Mouse (Mus musculus) layer of hippocampus, adult 8-10 months (tissue): ENCODE measurements around the gene Arhgef33. TPM values are rescaled to one million over a fixed set of nuclear protein-coding genes. Genes with fewer than 3 reads are reported as not detected.
"Not testable (repeated sequence)": the region's sequence is repeated elsewhere in the genome, so short reads cannot be mapped to it uniquely, and the experiment has no call there.

Experiments used
- DNase-seq, 2 experiments: peaks; one replicate each; pipeline ENCODE4 v3.0.0; 2022; ENCODE audit warnings: low spot score in 2 of 2
- total RNA-seq, 4 experiments: library from RNA; stranded (reverse); gene quantifications; 2 replicates each; pipeline ENCODE4 v1.2.4; 2022

The Arhgef33 gene
- total RNA-seq = 1 to 10 TPM; 2.4 to 4.1 (median 2.8) TPM

DNA sequence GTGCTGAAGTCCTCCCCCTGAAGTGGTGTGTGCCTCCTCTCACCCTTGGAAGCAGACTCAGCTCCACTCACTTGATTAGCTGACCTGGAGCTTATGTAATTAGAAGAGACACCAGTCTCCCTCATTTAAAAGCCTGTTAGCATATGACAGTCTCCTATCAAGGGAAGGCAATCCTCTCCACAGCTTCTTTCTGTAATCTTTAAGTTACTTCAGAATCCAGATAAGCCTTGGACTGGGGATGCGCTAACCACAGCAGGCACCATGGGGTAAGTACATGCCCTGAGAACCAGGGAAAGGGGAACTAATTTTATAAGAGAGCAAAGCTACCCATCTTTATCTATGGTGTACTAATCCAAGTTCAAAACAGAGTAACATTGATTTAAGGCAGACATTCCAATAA lies at the start of gene Arhgef33:
Gene Arhgef33 (plus strand): TSS at position 157 of the 400 bp plus-strand sequence.
- DNase-seq = no peak

DNA sequence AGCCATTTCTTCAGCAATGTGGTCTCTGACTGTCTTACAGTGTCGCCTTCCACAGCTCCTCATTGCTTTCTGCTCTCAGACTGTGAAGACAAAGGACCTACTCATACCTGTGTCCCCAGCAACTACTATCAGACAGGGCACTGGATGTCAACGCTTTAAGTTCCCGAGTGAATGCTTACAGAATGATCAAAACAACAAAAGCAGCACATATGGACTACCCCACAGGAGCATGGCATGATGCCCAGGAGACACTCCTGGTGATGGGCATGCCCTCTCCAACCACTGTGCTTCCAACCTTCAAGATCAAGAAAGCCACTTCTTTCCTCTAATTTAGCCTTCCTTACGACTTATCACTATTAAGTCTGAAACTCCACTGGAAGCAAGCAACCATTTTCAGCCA lies 40.1 kb upstream of the Arhgef33 start:
- no peak for DNase-seq

DNA sequence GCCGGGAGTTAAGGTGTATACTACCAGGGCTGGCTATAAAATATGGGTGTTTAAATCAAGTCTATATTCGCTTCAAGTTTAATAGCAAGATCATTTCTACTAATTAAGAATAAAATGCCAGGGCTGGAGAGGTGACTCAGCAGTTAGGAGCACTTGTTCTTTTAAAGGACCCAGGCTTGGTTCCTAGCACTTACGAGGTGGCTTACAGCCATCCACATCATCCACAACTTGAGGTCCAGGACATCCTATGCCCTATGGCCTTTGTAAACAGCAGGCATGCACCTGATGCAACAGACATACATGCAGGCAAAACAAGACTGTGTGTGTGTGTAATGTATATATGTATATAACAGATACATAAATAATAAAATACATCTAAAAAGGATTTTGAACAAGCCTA lies 39.1 kb upstream of the Arhgef33 start:
- DNase-seq = no peak

DNA sequence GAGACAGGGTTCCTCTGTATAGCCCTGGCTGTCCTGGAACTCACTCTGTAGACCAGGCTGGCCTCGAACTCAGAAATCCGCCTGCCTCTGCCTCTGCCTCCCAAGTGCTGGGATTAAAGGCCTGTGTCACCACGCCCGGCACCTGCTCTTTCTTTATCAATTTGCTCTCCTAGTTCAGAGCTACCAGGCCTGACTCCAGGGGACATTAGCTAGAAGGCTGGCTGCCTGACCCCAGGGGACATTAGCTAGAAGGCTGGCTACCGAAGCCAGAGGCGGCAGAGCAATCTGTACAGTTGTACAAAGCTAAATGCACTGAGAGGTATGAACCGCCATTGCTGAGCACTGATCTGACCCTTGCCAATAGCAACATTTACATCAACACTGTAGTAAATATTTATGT lies 36.6 kb upstream of the Arhgef33 start:
- DNase-seq = not testable (repeated sequence)

DNA sequence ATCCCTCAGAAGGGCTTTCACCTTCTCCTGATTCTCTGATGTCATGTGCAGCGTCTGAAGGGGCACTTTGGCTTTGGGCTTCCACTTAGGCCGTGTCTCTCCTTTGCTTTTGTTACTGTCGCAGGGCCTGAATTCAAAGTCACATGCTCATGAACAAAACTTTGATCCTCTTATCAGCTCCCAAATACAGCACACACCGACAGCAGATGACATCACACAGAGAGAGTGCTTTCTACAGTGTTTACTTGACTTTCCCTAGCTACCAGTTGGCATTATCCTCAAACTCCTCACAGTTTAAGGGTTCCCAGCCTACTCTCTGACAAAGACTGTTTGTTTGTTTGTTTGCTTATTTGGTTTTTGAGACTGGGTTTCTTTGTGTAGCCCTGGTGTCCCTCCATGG lies 29.0 kb upstream of the Arhgef33 start:
- no peak for DNase-seq

DNA sequence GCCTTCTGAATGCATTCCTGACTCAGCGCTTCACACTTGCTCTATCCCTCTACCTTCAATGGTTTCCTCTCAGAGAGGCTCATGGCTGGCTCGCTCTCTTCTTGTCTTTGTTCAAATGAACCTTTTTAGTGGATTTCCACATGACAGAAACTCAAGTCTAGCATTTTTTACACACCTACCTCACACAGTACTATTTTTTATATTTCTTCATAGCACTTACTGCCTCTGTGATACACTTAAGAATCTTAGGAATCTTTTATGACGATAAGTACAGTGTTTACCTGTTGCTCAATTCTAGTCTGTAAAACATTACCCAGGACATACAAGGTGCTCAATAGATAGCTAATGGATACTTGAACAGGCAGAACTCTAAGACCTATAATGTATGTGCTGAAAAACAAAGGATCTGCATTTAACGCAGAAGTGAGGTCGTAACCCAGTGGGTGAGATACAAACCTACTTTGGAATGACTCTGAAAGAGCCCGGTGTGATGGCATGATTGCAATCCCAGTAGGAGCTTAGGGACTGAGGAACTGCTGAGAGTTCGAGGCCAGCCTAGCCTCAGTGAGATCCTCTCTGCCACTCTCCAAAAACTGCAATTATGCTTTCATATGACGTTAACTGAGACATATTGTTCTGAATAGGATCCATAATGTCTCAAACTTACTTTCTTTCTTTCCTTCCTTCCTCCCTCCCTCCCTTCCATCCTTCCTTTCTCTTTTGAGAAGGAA lies 27.7 kb upstream of the Arhgef33 start:
- DNase-seq = no peak

DNA sequence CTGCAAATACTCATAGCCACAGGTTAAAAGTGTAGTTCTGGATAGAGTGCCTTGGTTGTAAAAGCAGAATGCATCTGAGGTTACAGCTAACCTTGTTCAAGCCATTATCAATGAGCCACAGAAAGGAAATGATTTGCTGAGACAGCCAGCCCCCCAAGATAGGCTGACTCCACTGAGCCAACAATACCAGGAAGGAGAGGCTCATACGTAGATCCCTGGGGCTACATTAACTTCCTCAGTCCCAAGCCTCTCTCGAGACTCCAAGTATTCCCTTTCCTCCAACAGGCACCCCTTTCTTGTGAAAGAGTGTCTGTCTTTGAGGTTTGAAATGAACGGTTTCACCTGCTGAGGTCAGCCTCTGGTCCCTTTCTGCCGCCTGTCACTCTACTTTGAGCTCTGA lies 22.8 kb upstream of the Arhgef33 start:
- no peak for DNase-seq

DNA sequence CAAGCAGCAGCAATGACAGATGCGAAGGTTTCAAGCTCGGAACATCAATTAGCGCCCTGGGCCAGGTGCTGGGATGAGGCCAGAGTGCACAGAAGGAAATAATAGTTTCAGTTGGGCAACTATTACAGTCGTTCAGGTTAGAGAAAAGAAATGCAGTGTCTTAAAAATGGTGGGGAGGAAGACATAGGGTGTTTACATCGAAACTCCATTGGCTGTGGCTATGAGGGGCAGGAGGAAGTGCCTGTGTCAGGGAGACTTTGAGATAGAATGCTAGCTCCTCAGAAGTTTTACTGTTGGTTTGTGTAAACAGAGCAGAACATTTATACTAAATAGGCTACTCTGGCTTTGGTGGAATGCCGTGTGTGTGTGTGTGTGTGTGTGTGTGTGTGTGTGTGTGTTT lies 19.2 kb upstream of the Arhgef33 start:
- no peak for DNase-seq

DNA sequence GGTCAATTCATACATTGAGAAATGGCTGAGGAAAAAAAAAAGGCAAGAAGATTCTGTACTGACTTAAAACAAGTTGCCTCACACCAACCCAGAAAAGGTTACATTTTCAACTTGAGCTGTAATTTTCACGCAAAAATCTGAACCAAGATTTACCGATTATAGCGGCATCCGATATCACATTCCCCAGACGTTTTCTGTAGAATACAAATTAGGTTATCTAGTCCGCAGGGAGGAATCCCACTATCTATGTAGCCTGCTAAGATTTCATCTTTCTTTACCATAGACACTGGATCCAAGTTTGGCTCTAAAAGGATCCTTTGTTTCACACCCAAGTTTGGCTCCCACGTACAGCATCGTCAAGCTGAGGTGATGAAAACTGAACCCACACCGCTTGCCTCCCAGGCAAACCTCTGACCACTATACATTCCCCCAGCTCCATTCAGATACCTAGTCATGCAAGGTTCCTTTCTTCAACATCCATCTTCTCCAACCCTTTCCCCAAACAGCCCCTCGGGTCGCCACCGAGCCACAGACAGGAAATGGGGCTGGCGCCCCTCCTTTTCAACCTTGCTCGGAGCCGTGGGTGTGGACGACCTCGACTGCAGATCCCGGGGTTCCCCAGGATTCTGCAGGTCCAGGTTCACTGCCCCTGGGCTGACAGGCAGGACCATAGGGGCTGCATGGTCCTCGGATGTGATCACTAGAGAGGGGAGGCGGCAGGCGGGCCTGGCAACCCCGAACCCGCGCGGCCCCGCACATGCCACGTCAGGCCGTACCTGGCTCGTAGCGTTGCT lies 17.7 kb upstream of the Arhgef33 start:
- no peak for DNase-seq

DNA sequence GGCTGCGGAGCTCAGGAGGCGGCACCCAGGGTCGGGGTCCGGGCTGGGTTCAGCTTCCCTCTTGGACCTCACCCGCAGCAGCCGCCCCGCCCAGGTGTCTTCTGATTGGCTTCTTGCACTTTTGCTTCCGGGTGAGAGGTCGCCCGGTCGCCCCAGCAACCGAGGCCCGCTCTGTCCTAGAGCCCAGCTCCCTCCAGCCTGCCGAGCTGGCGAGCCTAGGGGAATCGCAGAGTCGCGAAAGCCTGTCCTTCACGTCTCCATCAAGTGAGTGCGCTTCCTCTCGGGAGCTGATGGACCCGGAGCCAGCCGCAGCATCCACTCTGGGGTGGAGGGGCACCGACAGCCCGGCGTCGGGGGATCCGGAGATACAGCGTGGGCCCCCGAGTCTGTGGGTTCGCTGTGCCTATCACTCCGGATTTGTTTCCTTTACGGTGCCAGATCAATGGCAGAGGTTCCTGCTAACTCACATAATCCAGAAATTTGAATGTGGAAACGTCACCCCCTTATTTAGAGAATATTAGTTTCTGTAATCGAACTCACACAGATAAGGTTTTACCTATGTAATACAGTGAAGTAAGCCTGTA lies 17.0 kb upstream of the Arhgef33 start, which contains the start of the genes Morn2 and Dhx57:
Gene Morn2 (plus strand): TSS at position 130 of the 584 bp plus-strand sequence.
Gene Dhx57 (minus strand): TSS at position 403 of the 584 bp plus-strand sequence.
- DNase-seq = peak; percentile 94 to 97

DNA sequence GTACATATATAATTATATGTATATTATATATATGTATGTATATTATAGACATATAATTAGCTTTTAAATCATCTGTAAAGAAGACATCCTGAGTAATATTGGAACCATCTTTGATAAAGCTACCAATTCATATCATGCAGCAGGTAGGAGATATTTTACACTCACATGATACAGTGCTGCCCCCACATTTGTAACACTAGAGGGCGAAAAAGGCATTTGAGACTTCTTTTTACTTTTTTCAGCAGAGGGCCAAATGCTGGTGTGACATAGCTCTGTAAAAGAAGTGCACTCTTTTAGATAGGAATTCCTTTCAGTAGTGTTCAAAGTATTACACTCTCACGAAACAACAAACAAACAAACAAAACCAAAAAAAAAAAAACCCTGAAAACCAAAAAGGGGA lies 16.1 kb upstream of the Arhgef33 start:
- DNase-seq = peak in 1 of 2 experiments; percentile 32

DNA sequence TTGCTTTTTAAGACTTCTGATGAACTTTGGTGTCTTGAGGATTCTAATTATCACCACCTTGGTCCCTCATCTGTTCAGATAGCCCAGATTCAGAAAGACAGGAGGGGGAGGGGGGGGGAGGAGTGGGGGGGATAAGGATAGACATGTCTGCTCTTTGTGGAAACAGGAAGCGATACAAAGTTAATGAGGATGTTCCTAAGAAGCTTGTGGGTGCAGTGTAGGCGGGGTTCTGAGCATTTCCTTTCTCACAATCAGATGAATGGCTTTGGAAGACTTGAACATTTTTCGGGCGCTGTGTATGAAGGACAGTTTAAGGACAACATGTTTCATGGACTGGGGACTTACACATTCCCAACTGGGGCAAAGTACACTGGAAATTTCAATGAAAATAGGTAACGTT lies 11.9 kb upstream of the Arhgef33 start:
- no peak for DNase-seq

DNA sequence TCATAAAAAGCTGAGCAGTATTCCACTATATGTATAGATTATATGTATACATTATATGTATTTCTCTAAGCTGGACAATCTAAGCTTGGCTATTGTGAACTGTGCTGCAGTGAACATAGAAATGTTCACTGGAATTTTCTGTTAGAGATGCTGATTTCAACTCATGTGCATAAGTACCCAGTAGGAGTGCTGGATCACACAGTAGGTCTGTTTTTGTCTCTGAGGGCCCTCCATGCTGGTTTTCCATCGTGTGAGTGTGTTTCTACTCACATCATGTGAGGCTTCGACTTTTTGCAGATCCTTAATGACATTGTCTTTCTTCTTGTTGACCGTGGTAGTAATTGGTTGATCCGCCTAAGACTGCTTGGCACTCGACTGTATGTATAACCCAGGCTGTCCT lies 8.4 kb upstream of the Arhgef33 start:
- no peak for DNase-seq

DNA sequence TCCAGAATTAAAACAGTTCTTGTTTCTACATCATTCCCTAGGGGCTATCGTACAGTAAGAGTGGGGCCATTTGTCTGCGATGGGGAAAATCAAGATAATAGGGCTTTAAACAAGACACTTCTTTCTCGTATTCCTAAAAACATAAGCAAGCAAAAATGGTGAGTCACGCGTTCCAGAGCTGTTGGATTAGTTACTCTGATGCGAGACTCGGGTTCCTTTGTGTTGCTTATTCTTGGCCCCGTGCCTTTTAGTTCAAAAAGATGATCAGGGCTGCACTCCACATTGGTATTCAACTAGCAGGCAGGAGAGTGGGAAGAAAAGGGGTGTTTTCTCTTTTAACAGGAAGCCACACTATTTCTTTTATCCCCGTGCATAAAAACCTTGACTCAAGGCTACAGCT lies 4.6 kb downstream of the Arhgef33 start:
- no peak for DNase-seq

DNA sequence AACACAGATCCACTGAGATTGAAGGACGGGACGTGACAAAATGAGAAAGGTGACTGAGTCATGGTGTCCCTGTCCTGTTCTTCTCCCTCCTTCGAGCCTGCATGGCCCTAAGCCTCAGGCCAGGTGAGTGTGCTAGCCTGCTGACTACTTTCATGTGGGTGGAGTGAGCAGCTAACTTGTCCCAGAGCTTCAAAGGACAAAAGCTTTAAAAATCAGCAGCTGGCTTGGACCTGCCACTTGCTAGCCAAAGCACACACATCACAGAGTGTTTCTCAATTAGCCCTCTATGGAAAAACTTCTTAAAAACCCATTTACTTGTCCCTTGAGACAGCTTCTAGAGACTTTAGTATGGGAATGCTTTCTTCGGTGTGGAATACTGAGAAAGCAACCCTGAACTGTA lies 5.2 kb downstream of the Arhgef33 start:
- DNase-seq = no peak

DNA sequence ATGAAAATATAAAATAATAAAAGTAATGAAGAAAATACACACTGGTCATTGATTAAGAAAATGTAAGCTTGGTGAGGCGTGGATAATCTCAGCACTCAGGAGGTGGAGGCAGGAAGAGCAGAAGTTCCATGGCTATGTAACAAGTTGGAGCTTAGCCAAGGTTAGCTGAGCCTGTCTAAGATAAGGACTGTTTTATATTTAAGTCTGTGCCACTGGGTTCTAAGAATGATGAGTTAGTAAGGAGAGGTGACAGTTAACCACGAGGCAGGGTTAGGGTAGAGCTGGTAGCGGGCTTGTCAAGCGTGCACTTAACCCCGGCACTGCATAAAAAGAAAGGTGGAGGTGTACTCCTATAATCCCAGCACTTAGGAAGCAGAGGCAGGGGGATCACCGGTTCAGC lies 15.0 kb downstream of the Arhgef33 start:
- no peak for DNase-seq

DNA sequence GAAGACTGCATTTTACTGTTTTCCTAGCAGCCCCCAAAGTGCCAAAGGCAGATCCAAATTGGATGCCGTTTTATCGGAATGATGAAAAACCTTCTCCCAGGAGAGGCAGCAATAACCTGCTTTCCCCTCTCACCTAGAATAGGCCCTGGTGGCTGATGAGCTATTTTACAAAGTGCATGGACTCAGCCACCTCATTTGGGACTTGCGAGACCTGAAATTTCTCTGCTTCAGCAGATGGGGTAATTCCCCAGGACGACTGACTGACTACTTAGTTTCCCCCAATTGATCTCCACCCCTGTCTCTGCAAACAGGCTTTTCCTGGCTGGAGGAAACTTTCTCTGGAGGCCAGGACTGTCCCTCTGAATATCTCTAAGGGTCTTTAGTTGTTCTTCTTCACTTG lies 15.8 kb downstream of the Arhgef33 start:
- no peak for DNase-seq

DNA sequence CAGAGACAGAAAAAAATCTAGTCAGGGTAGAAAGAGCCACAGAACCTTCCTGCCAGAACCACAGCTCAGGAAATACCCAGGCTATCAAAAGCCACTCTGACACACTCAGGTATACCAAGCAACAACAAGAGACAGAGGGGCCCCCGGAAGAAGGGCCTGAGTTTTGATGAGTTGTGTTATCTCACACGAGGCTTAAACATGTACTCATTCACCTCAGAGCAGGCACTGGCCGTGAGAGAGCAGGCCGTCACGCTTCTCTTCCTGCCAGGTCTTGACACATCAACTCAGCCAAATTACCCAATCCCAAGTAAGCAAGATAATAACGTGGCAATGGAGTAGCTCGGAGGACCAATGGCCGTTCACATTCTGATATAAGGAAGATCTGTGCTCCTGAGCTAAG lies 16.5 kb downstream of the Arhgef33 start:
- DNase-seq = no peak

DNA sequence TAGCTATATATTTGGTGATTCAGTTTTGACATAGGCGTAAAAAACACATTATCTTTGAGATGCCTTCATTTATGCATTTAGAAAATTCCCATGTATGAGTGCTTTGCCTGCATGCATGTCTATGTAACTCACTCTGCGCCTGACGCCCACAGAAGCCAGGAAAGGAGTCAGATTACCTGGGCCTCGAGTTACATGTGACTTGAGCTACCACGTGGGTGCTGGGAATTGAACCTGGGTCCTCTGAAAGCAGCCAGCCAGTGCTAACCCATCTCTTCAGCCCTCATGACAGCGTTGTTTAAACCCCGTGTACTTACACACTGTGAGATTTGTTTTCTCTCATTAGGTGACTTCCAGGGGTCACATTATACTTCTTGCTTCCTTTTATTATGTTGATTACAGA lies 17.3 kb downstream of the Arhgef33 start:
- DNase-seq = no peak

DNA sequence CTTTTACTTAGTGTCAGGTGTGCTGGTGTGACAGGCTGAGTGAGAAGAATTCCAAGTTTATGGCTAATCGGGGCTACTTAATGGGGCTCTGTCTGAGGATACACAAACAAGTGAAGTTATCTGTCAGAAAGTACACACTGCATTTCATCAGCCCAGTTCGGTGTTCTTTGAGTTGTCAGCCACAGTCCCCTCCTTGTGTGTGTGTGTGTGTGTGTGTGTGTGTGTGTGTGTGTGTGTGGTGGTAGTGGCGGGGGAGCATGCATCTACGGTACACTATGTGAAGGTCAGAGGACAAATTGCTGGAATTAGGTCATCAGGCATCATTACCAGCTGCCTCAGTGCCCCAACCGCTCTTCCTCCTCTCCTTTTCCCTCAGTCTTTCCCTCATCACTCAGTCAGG lies 18.2 kb downstream of the Arhgef33 start:
- DNase-seq = no peak

DNA sequence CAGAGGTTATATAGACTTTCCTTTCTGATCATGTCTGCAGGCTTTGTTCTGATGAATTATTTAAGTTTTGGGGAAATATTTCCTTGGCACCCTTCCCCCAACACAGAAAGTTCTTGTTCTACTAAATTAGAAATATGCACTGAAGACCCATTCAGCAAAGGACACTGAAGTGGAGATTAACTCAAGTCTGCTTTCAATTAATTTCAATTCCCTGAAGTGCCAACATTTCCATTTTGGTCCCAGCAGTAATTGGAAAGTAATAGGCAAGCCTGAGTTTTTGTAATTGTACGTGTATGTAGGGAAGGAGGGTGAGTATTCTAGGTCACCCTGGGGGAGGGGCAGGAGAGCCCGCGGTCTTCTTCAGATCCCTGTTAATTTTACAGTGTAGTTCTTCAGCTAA lies 19.2 kb downstream of the Arhgef33 start:
- no peak for DNase-seq

DNA sequence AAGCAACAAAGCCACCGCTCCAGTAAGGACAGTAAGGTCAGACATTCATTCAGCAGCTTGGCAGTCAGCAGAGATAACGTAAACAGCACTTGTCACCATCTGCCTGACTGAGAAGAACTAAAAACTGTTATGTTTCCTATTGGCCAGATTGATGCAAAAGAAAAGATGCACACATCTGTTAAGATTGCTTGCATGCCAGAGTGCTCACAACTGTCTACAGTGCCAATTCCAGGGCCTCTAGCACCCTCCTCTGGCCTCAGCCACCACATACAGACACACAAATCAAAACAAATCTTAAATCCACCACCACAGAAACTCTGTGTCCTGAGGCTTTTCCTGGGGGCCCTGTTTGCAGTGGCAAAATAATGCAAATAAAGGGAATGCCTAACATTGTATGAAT lies 25.2 kb downstream of the Arhgef33 start:
- DNase-seq = no peak
